Mouse (Mus musculus) heart, embryonic 16.5 days (tissue): ENCODE measurements around the gene Nr1h3. TPM values are rescaled to one million over a fixed set of nuclear protein-coding genes. Genes with fewer than 3 reads are reported as not detected.

Source experiments
- ATAC-seq: fragments of 200-750 bp; cut with Nextera tagmentation; replicated peaks from 2 replicates; pipeline ENCODE4 v1.8.0; 2017; ENCODE audit warnings: moderate number of reproducible peaks; ENCODE audit not compliant: insufficient read depth, low FRiP score; ENCODE audit errors: extremely low read depth
- H3K27ac ChIP-seq: fragments of 300-500 bp; sonication (generic); 2 replicates; pipeline ENCODE4 v1.5.1; 2014; ENCODE audit warnings: mild to moderate bottlenecking, low read length, control low read depth, moderate library complexity
- H3K27me3 ChIP-seq: fragments of 300-500 bp; sonication (generic); 2 replicates; pipeline ENCODE4 v1.6.1; 2014; ENCODE audit warnings: low read length, mixed read lengths; ENCODE audit not compliant: control insufficient read depth, insufficient read depth
- H3K36me3 ChIP-seq: fragments of 300-500 bp; sonication (generic); 2 replicates; pipeline ENCODE4 v1.6.1; 2014; ENCODE audit not compliant: control insufficient read depth, insufficient read depth
- H3K4me1 ChIP-seq: fragments of 300-500 bp; sonication (generic); 2 replicates; pipeline ENCODE4 v1.6.1; 2014; ENCODE audit warnings: low read length, mixed read lengths; ENCODE audit not compliant: control insufficient read depth, insufficient read depth
- H3K4me2 ChIP-seq: fragments of 300-500 bp; sonication (generic); 2 replicates; pipeline ENCODE4 v1.6.1; 2014; ENCODE audit warnings: low read depth, mild to moderate bottlenecking, control low read depth, low read length
- H3K4me3 ChIP-seq: fragments of 300-500 bp; sonication (generic); 2 replicates; pipeline ENCODE4 v1.5.1; 2014; ENCODE audit warnings: mild to moderate bottlenecking, control low read depth, low read length
- H3K9ac ChIP-seq: fragments of 300-500 bp; sonication (generic); 2 replicates; pipeline ENCODE4 v1.6.1; 2014; ENCODE audit warnings: low read length, control low read depth
- H3K9me3 ChIP-seq: fragments of 300-500 bp; sonication (generic); replicated peaks from 2 replicates; pipeline ENCODE4 v1.6.1; 2016; ENCODE audit warnings: low read length; ENCODE audit not compliant: control insufficient read depth
- WGBS: fragments of 180-500 bp; shearing (Covaris S2); extraction: QIAGEN DNeasy Blood & Tissue Kit; methylation state at CpG from one replicate; pipeline ENCODE4 v1.1.7; 2014; 5-methylcytosine and 5-hydroxymethylcytosine counted together
- polyA plus RNA-seq: library from polyadenylated mRNA; unstranded; fragments of >200 nt; fragmentation: Nextera tagmentation; extraction: Ambion mirVana; gene quantifications from 2 replicates; pipeline ENCODE4 v1.2.1, GENCODE M21; 2015

Nr1h3 gene
- polyA plus RNA-seq, 1 experiment from 2014 or later = 4.4 TPM

DNA sequence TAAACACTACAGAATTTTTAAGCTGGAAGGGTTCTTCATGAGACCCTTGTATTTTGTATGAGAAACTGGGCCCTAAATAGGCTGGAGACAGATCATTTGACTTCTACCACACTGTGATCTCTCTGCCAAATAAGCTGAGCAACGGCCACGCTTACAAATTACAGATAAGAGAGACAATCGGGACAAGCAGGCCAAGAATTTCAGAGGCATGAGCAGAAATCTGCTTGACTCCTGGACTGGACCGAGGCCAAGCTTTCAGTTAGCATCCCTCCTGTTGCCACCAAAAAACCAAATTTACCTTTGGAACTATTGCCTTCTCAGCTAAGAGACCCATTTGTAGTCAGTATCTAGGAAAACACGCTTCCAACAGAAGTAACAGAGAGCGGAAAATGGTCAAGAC is 42.0 kb downstream of the Nr1h3 start:
- no peaks in the 10 kb centered on the region for H3K27me3 ChIP-seq
- H3K4me1 ChIP-seq = peaks cover 19% of the 10 kb centered on the region
- 32% methylated on average over 6 of the region's 6 CpGs for WGBS
- peaks cover 7% of the 10 kb centered on the region; the same call in 1 of the 2 replicates for H3K36me3 ChIP-seq
- ATAC-seq = no peak
- H3K9me3 ChIP-seq = no peaks in the 10 kb centered on the region
- H3K9ac ChIP-seq = no peak overlapping the region
- peak overlapping the region; percentile 19; the same call in 1 of the 2 replicates for H3K27ac ChIP-seq
- no peak overlapping the region for H3K4me3 ChIP-seq
- H3K4me2 ChIP-seq = no peak overlapping the region

DNA sequence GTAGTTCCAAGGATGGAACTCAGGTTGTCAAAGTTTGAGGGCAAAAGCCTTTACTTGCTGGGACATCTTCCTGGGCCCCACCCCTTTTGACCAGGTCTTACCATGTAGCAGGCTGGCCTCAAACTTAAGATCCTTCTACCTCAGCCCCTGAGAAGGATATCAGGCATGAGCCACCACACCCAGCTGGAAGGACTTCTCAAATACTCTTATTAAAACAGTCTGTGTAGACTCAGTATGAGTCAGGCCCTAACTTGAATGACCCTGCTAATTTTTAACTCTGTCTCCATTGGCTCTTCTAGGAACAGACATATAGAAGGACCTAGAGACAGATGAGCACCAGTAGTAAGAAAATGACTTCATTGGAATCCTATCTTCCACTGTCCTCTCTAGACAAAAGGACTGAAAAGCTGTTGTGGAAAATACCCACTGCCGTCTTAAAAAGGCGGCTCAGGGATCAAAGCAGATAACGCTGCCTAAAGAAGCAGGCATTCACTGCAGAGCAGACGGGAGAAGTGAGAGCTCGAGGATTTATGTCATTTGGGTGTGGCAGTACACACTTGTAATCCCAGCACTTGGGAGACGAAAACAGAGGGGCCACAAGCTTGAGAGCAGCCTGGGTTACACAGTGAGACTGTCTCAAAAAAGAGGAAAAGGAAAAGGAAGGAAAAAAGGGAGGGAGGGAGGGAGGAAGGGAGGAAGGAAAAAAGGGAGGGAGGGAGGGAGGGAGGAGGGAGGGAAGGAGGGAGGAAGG is 45.5 kb downstream of the Nr1h3 start:
- peaks cover 12% of the 10 kb centered on the region for H3K4me1 ChIP-seq
- H3K4me2 ChIP-seq = no peak overlapping the region
- no peak overlapping the region for H3K27ac ChIP-seq
- H3K27me3 ChIP-seq = no peaks in the 10 kb centered on the region
- H3K4me3 ChIP-seq = no peak overlapping the region
- 0 out of 2 replicates have a peak, but pooled peaks cover 7% of the 10 kb centered on the region for H3K36me3 ChIP-seq
- no peaks in the 10 kb centered on the region for H3K9me3 ChIP-seq
- WGBS = 37% methylated on average over 6 of the region's 6 CpGs
- ATAC-seq = no peak
- H3K9ac ChIP-seq = no peak overlapping the region

DNA sequence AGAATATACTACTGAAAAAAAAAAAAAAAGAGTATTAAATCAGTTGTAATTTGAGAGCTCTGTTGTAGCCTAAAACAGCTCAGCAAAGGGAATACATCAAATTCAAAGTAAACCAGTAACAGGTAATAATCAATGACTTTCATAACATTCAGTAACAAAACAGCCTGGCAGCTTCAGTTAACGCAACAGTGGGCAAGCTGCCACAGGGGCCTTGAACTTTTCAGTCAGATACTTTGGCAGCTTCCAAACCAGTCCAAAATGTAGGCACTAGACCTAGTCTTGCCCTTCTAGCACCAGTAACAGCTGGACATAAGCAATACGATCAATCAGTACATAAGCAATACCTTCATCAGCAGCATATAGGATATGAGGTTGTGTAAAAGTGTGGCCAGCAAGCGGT is 48.5 kb downstream of the Nr1h3 start:
- no peak overlapping the region for H3K27ac ChIP-seq
- ATAC-seq = no peak
- no peak overlapping the region for H3K4me2 ChIP-seq
- 0 out of 2 replicates have a peak, but pooled peaks cover 7% of the 10 kb centered on the region for H3K36me3 ChIP-seq
- no peaks in the 10 kb centered on the region for H3K4me1 ChIP-seq
- H3K27me3 ChIP-seq = no peaks in the 10 kb centered on the region
- no peaks in the 10 kb centered on the region for H3K9me3 ChIP-seq
- H3K9ac ChIP-seq = no peak overlapping the region
- WGBS = 85% methylated on average over 3 of the region's 3 CpGs
- H3K4me3 ChIP-seq = no peak overlapping the region

DNA sequence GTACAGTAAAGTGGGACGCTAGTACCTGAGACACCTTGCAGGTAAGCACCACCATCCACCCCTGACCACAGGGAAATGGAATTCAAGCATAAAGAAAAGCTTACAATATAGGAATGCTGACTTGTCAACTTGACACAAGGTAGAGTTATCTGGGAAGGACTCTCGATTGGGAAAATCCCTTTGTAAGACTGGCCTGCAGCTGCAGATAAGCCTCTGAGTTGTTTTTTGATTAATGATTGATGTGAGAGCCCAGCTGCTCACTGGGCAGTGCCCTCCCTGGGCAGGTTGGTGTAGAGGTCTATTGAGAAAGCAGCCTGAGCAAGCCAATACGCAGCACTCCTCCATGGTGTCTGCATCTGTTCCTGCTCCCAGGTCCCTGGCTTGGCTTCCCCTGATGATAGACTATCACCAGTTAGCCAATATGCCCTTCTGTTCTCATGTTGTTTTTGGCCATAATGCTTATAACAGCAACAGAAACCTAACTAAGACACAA is 49.7 kb downstream of the Nr1h3 start:
- no peak overlapping the region for H3K9ac ChIP-seq
- H3K27me3 ChIP-seq = no peaks in the 10 kb centered on the region
- H3K4me1 ChIP-seq = no peaks in the 10 kb centered on the region
- no peak overlapping the region for H3K4me2 ChIP-seq
- ATAC-seq = no peak
- 0 out of 2 replicates have a peak, but pooled peaks cover 6% of the 10 kb centered on the region for H3K36me3 ChIP-seq
- H3K27ac ChIP-seq = no peak overlapping the region
- H3K4me3 ChIP-seq = no peak overlapping the region
- 72% methylated on average over 3 of the region's 3 CpGs for WGBS
- H3K9me3 ChIP-seq = no peaks in the 10 kb centered on the region

DNA sequence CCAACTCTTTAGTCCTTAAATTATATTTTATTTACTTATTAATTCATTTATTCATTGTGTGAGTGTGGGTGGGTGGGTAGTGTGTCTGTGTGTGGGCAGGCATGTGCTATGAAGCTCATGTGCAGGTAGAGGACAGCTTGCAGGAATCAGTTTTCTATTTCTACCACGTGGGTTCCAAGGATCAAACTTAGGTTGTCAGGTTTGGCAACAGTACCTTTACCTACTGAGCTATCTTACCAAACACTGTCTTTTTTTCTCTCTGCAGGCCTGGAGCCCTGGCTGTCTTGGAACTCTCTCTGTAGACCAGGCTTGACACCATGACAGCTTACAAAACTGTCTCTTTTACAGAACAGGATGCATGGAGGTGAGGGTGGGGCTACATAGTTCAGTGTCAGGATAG is 51.3 kb downstream of the Nr1h3 start:
- Histone ChIP-seq H3K27ac (no peak overlapping the region), H3K4me3 (no peak overlapping the region), H3K9me3 (no peaks in the 10 kb centered on the region), H3K27me3 (no peaks in the 10 kb centered on the region), H3K4me2 (no peak overlapping the region), H3K36me3 (peaks cover 6% of the 10 kb centered on the region; the same call in 1 of the 2 replicates), H3K4me1 (no peaks in the 10 kb centered on the region), H3K9ac (no peak overlapping the region)
- 75% methylated on average over 1 of the region's 1 CpGs for WGBS
- no peak for ATAC-seq

DNA sequence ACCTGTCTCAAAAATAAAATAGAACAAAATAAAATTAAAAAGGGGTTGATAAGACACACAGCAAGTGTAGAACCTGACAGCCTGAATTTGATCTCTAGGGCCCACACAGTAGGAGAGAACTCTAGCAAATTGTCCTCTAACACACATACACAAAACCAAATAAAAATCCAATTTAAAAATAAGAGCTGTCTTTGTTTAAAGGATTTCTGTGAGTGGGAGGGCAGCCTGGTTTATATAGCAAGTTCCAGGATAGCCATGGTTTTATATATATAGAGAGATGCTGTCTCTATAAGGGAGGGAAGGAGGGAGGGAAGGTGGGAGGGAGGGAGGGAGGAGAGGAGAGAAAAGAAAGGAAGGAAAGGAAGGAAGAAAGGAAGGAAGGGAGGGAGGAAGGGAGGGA is 54.5 kb downstream of the Nr1h3 start:
- no peak overlapping the region for H3K27ac ChIP-seq
- no peak overlapping the region for H3K9ac ChIP-seq
- H3K27me3 ChIP-seq = no peaks in the 10 kb centered on the region
- H3K36me3 ChIP-seq = peaks cover 3% of the 10 kb centered on the region; the same call in 1 of the 2 replicates
- no peak overlapping the region for H3K4me3 ChIP-seq
- no peaks in the 10 kb centered on the region for H3K9me3 ChIP-seq
- ATAC-seq = no peak
- H3K4me1 ChIP-seq = no peaks in the 10 kb centered on the region
- no peak overlapping the region for H3K4me2 ChIP-seq

DNA sequence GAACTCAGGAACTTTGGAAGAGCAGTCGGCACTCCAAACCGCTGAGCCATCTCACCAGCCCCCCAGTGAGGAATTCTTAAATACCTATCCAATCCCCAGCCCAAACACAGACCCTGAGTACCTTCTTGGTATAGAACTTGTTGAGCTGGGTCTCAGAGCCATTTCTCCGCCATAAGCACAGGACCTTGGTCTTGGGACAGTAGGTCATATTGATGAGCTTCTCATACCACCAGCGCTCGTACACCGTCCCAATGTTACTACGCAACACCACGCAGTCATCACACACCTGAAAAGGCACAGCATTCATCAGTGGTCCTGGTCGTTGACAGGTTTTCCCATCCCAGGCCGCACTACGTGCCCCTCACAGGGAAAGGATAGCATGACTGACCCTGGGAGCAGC is 59.2 kb downstream of the Nr1h3 start:
- peaks cover 3% of the 10 kb centered on the region; the same call in 1 of the 2 replicates for H3K36me3 ChIP-seq
- ATAC-seq = no peak
- H3K4me1 ChIP-seq = no peaks in the 10 kb centered on the region
- no peak overlapping the region for H3K4me2 ChIP-seq
- no peak overlapping the region for H3K27ac ChIP-seq
- 94% methylated on average over 11 of the region's 11 CpGs for WGBS
- no peaks in the 10 kb centered on the region for H3K9me3 ChIP-seq
- no peaks in the 10 kb centered on the region for H3K27me3 ChIP-seq
- no peak overlapping the region for H3K9ac ChIP-seq
- no peak overlapping the region for H3K4me3 ChIP-seq

DNA sequence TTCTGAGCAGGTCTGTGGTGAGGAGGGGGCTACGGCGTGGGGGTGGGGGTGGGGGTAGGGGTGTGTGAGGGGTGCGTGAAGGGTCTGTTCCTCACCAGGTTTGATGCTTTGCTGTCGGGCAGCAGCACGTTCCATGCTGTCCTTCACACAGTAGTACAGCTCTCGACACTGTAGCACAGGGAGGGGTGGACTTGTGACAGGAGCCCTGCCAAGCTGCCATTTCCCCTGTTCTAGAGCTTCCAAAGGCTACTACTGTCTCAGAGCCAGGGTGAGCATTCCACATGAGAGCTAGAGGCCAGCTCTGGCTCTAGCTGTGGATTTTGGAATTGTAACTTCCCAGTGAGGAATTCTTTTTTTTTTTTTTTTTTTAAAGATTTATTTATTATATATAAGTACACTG is 59.7 kb downstream of the Nr1h3 start:
- Histone ChIP-seq H3K27ac (no peak overlapping the region), H3K9ac (no peak overlapping the region), H3K9me3 (no peaks in the 10 kb centered on the region), H3K4me1 (no peaks in the 10 kb centered on the region), H3K36me3 (peaks cover 3% of the 10 kb centered on the region; the same call in 1 of the 2 replicates), H3K27me3 (no peaks in the 10 kb centered on the region), H3K4me3 (no peak overlapping the region), H3K4me2 (no peak overlapping the region)
- 86% methylated on average over 6 of the region's 6 CpGs for WGBS
- no peak for ATAC-seq

DNA sequence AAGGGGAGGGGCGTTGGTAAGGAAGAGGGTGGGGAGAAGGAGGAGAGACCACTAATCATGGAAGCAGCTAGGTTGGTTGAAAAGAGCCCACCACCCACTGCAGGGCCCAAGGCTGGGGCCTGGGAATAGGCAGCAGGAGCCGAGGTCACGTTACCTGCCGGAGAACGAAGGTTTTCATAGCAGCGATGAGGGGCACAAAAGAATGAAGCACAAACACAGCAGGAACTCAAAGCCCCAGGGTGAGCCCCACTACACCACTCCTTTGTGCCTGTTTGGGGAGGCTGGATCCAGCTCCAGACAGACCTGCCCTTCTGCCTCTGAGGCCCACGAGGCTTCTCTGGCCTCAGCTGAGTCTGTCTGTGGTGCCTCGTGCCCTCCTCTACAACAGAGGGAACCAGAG is 62.9 kb downstream of the Nr1h3 start:
- Histone ChIP-seq H3K4me2 (no peak overlapping the region), H3K36me3 (peaks cover 21% of the 10 kb centered on the region), H3K4me1 (peaks cover 2% of the 10 kb centered on the region; the same call in 1 of the 2 replicates), H3K9me3 (no peaks in the 10 kb centered on the region), H3K27ac (no peak overlapping the region), H3K9ac (no peak overlapping the region), H3K4me3 (no peak overlapping the region), H3K27me3 (no peaks in the 10 kb centered on the region)
- WGBS = 74% methylated on average over 8 of the region's 8 CpGs
- no peak for ATAC-seq
